Mouse (Mus musculus) embryonic fibroblast, embryonic 13.5 days (primary cell): ENCODE results near the gene Zfp64. TPM values are rescaled to one million over a fixed set of nuclear protein-coding genes. Genes with fewer than 3 reads are reported as not detected.

Source experiments
- H3K27ac ChIP-seq: 2 replicates; pipeline ENCODE4 v1.5.1; 2012; ENCODE audit warnings: low read length, control low read depth, inconsistent platforms; ENCODE audit not compliant: insufficient read depth
- H3K4me1 ChIP-seq: 2 replicates; pipeline ENCODE4 v1.6.1; 2011; ENCODE audit warnings: low read length; ENCODE audit not compliant: control insufficient read depth, insufficient read depth
- H3K4me3 ChIP-seq: 2 replicates; pipeline ENCODE4 v1.5.1; 2011; ENCODE audit warnings: mild to moderate bottlenecking, control low read depth, low read length; ENCODE audit not compliant: insufficient read depth
- CTCF ChIP-seq: IDR thresholded peaks from 2 replicates; pipeline ENCODE4 v1.5.1; 2011; ENCODE audit warnings: mild to moderate bottlenecking, control low read depth, low read length, moderate library complexity, borderline replicate concordance; ENCODE audit not compliant: insufficient read depth
- POLR2A ChIP-seq: IDR thresholded peaks from 2 replicates; pipeline ENCODE4 v1.6.1; 2011; ENCODE audit warnings: low read depth, mild to moderate bottlenecking, control low read depth, low read length, moderate library complexity
- polyA plus RNA-seq: library from polyadenylated mRNA; stranded (reverse); fragments of >200 nt; gene quantifications from 2 replicates; pipeline ENCODE4 v1.2.4, GENCODE M21; 2011; ENCODE audit warnings: low read depth; ENCODE audit not compliant: missing spikeins, insufficient read length

Zfp64 gene
- polyA plus RNA-seq, result 14.7 and 23.1 TPM in 2 replicates

DNA sequence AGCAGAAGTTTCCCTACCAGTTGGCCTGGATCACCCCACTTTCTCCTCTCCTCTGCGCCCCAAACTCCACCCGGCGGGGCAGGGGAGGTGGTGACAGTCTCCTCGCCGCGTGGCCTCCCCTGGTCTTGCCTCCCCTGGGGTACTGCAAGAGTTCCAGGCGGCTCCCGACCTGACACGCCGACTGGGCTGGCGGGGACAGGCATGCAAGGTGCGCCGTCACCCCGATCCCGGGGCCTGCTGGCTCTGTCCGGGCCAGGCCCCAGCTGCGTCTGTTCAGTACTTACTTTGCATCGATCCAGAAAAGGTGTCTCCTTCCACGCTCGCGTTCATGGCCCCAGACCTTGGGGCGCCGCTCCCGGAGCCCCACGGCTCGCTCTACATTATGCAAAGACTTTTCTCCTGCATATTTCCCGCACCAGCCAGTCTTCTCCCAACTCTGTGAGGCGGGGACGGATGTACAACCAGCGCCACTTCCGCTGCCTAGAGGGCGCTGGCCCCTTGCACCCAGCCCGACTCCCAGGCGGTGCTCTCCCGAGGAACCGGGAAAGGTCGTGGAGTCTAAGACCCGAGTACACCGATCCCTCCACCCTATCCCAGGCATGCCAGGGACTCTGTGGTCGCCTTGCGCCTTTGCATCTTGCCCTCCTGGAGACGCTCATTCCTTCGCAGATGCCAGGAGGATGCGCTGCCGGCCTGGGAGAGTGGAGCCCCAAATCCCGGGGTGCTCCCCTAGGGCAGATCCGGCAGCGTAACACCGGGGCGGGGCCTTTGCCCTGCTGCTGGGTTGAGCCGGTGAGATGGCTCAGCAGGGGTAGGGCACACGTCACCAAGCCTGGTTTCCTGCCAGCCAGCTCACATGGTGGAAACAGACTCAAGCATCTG, at the start of gene Zfp64:
Zfp64 (minus strand) TSS at position 753 of the 882 bp plus-strand sequence.
- H3K27ac ChIP-seq, result peak within 1 kb of the TSS; percentile 95
- peak; percentile 69; the same call in 1 of the 2 replicates for TF ChIP-seq CTCF
- TF ChIP-seq POLR2A, result peak; percentile 92
- H3K4me3 ChIP-seq, result peak within 1 kb of the TSS; percentile 81
- peaks cover 3% of the 10 kb centered on the region; the same call in 1 of the 2 replicates for H3K4me1 ChIP-seq

DNA sequence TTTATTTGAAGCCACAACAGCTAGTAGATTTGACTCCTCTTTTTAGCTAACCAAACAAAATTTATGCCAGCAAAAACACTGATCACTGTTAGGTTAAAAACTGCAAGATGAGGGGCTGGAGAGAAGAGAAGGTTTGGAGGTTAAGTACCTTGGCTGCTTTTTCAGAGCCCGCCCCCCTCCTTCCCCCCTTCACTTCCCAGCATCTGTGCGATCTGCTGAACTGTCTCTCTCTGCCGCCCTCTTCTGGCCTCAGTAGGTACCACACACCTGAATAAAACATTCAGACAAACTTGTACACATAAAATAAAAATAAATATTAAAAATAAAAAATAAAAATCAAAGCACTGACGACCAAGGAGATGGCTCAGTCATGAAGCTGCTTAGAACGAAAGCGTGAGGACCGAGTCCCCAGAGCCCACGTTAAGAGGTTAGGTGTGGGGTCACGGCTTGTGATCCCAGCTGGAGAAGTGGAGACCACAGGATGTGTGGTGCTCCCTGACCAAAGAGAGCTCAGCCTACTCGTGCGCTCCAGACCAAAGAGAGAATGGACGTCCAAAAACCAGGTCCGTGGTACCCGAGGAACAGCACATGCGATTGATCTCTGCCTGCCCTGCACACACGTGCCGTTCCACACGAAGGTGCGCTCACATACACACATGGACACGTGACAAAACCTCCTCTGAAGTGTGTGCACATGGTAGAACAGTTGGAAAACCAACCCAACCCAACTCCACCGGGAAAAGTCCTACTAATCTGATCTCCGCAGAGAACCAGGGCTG, 37.4 kb upstream of the Zfp64 start:
- no peak overlapping the region for H3K4me3 ChIP-seq
- TF ChIP-seq CTCF (peak; percentile 19; the same call in 1 of the 2 replicates), POLR2A (no peak)
- no peak overlapping the region for H3K27ac ChIP-seq
- no peaks in the 10 kb centered on the region for H3K4me1 ChIP-seq

DNA sequence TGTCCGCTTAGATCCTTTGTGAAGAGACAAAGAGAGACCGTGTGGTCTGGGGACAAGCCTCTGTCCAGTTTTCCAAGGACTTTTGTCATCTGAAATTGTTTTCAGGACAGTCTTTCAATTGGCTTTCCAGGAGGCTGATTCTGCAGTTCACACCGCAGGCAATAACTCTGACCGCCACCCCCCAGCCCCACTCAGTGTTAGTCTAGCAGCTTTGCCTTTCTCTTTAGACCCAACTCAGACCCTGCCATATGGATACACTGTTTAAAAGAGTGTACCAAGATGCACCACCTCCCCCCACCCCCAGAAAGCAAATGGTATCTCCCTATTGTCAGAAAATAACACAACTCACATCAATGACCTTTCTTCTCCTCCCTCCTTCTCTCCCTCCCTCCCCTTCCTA, 35.6 kb upstream of the Zfp64 start:
- TF ChIP-seq POLR2A (no peak), CTCF (no peak)
- Histone ChIP-seq H3K27ac (no peak overlapping the region), H3K4me1 (no peaks in the 10 kb centered on the region), H3K4me3 (no peak overlapping the region)

DNA sequence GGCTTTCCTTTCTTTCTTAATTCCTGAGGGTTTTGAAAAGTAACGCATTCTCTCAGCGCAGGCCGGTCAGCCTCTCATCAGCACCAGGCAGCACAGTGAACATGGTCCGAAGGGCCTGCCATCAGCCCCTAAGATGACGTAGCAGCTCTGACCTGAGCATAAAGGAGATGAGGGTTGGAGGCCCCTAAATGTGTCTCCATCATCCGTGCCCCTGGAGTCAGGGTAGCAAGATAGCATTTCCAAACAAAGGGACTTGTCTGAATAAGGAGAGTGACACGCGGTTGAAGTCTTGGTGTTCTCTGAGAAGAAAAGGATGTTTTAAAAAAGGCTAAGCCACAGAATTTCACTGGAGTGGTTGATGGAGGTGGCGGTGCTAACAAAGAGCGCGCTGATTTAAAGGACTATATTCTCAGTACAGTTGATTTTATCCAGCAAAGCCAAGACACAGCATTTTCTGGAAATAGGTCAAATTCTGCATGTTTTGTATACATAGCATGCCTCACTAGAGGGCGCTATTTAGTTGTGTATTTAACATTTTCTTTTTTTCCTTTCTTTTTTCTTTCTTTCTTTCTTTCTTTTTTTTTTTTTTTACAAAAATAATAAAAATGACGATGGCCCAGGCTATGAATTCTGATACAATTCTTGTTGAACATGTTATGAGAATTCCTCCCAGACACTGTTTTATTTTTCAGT, 34.8 kb upstream of the Zfp64 start:
- H3K27ac ChIP-seq, result no peak overlapping the region
- TF ChIP-seq POLR2A (no peak), CTCF (no peak)
- H3K4me1 ChIP-seq, result no peaks in the 10 kb centered on the region
- H3K4me3 ChIP-seq, result no peak overlapping the region

DNA sequence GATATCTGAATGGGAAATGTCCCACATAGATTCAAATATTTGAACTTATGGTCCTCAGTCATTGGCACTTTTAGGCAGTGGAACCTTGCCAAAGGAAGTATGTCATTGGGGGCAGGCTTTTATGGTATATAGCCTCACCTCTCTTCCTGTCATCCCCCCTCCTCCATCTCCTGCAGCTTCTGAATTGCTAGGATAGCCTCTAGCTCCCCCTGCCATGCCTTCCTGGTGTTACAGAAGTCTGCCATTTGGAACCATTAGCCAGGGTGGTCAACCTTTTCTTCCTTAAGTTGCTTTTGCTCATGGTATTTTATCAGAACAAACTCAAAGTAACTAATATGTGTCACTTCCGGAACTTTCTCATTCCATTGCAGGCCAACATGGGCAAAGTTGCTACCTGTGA, 32.7 kb upstream of the Zfp64 start:
- no peak overlapping the region for H3K27ac ChIP-seq
- no peaks in the 10 kb centered on the region for H3K4me1 ChIP-seq
- TF ChIP-seq POLR2A, result no peak
- no peak for TF ChIP-seq CTCF
- H3K4me3 ChIP-seq, result no peak overlapping the region

DNA sequence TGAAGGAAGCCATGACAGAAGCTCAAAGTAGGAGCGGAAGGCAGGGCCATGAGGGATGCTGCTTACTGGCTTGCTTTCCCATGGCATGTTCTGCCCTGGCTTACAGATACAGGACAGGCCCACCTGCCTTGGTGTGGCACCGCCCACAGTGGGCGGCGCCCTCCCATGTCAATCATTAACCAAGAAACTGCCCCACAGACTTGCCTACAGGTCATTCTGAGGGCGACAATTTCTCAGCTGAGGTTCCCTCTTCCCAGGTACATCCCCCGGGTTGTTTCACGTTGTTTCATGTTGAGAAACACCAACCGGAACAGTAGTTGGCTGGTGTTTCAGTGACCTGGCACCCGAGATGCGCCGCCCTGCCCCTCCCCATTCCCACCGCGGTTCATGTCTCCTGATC, 32.0 kb upstream of the Zfp64 start:
- H3K4me3 ChIP-seq, result no peak overlapping the region
- no peaks in the 10 kb centered on the region for H3K4me1 ChIP-seq
- TF ChIP-seq CTCF (no peak), POLR2A (no peak)
- H3K27ac ChIP-seq, result no peak overlapping the region

DNA sequence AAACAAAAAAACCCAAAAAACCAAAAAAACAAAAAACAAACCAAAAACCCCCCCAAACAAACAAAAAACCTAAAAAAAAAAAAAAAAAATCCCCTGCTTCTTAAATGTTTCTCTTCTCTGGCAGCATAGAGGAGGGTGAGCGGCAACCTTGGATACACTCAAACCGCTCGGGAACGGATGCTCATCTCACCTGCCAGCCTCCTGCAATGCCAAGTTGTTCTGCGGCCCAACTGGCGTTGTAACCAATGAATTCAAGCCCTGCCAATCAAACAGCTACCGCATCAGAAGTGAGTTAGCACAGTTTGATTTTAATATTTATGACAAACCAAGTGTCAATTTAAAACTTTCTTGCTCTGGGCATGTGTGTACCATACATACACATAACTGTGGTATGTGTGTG, 26.6 kb upstream of the Zfp64 start:
- H3K27ac ChIP-seq, result no peak overlapping the region
- no peak for TF ChIP-seq CTCF
- TF ChIP-seq POLR2A, result no peak
- no peak overlapping the region for H3K4me3 ChIP-seq
- no peaks in the 10 kb centered on the region for H3K4me1 ChIP-seq

DNA sequence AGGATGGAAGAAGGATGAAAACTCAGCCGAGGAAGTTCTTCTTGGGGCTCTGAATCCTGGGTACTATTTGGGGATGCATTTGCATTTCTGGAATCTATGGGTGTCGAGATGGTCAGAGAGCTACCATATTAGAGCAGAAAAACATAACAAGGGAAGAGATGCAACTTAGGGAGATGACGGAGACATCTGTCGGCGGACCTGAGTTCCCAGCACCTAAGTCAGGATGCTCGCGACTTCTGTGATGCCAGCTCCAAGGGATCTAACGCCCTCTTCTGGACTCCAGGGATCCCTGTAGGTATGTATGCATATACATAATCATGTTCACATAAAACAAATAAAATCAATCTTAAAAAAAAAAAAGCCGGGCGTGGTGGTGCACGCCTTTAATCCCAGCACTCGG, 26.1 kb upstream of the Zfp64 start:
- TF ChIP-seq CTCF, result no peak
- TF ChIP-seq POLR2A, result no peak
- H3K4me1 ChIP-seq, result no peaks in the 10 kb centered on the region
- H3K27ac ChIP-seq, result no peak overlapping the region
- H3K4me3 ChIP-seq, result no peak overlapping the region

DNA sequence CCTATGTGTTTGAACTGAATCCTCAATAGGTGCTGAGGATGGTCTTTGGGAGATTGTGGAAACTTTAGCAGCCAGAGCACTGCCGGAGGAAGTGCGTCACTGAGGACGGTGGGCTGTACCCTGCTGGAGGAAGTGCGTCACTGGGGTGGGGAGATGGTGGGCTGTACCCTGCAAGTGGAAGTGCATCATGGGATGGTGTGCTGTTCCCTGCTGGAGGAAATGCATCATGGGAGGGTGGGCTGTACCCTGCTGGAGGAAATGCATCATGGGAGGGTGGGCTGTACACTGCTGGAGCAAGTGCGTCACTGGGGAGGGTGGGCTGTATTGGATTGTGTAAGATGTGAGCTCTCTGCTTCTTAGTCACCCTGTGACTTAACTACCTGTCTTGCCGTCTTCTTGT, 25.5 kb upstream of the Zfp64 start:
- H3K4me3 ChIP-seq, result no peak overlapping the region
- H3K27ac ChIP-seq, result no peak overlapping the region
- H3K4me1 ChIP-seq, result no peaks in the 10 kb centered on the region
- TF ChIP-seq CTCF, result no peak
- TF ChIP-seq POLR2A, result no peak
